ENCODE assay signal across 7 mouse cellular contexts in the genomic region with DNA sequence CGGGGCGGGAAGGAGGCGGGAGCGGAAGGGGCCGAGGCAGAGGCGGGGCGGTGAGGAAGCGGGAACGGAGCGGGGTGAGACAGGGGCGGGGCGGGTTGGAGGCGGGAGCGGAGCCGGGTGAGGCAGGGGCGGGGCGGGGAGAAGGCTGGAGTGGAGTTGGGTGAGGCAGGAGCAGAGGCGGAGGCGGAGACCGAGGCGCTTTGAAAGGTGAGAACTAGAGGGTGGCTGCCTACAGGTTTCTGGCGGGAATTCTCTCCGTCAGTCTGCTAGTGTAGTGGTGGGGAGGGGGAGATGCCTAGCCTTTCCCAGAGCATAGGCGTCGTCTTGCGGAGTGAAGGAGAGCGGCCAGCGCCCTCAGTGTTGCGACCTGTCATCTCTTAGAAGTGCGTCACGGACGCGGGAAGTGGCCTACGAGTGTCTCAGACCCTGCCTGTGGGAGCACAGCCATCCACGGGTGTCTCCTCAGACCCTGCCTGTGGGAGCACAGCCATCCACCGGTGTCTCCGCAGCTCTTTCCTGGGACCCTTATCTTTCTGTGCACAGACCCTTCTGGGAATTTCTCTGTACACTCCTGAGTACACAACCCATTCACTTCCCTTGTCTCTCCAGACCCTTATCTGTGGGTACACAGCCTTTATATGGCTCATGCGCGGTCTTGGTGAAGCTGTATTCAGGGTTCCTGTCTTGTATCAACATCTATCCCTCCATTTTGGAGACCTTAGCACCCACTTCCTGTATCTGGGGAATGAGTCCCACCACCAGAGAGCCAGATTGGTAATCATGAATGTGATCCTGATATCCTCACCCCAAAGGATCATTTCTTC. TPM values are rescaled to one million over a fixed set of nuclear protein-coding genes. Genes with fewer than 3 reads are reported as not detected.
DNase-seq lines count a peak whose midpoint lies in the region; ATAC-seq and TF ChIP-seq lines count a peak whose summit lies in the region.

A gene (plus strand): TSS at position 141 of the 824 bp plus-strand sequence.

- peak within 1 kb of the TSS; percentile 66 for H3K4me3 ChIP-seq in intestine, postnatal 0 days (ENCODE audit: low read depth, low read length)
- peak within 1 kb of the TSS; percentile 60 for H3K4me3 ChIP-seq in midbrain, embryonic 12.5 days
- peak within 1 kb of the TSS; percentile 98 for H3K4me3 ChIP-seq in small intestine, adult 2 months (ENCODE audit: low read depth, low read length)

- intact Hi-C loops in left cerebral cortex, postnatal 4 days (cut with DNase I): no loop called here

- TF ChIP-seq CTCF in intestine, postnatal 0 days (IDR thresholded peaks at IDR 0.05; ENCODE audit: low read depth): 0 out of 2 replicates have a peak, but pooled peaks have one; percentile 8
- TF ChIP-seq CTCF in small intestine, adult 2 months (IDR thresholded peaks at IDR 0.05; ENCODE audit: extremely low read depth, insufficient read length, insufficient replicate concordance, low read depth, low read length): no peak

- H3K4me1 ChIP-seq in intestine, postnatal 0 days (replicated peaks; ENCODE audit: control insufficient read depth, insufficient read depth, low read length): peaks cover 4% of the 10 kb centered on the region; the same call in 1 of the 2 replicates
- peaks cover 22% of the 10 kb centered on the region for H3K4me1 ChIP-seq in midbrain, embryonic 12.5 days
- peaks cover 9% of the 10 kb centered on the region; the same call in 1 of the 2 replicates for H3K4me1 ChIP-seq in small intestine, adult 2 months (ENCODE audit: control insufficient read depth, insufficient read depth, insufficient read length, low read length)

- peak within 1 kb of the TSS; percentile 60 for H3K9ac ChIP-seq in intestine, postnatal 0 days (ENCODE audit: low read depth, low read length)
- peak within 1 kb of the TSS; percentile 63 for H3K9ac ChIP-seq in midbrain, embryonic 12.5 days (replicated peaks)

- peak; percentile 51; the same call in 1 of the 2 replicates for TF ChIP-seq POLR2A in small intestine, adult 2 months (IDR thresholded peaks at IDR 0.05; ENCODE audit: low read depth, low read length)

- no peaks in the 10 kb centered on the region for H3K36me3 ChIP-seq in intestine, postnatal 0 days (ENCODE audit: control insufficient read depth, insufficient read depth)
- no peaks in the 10 kb centered on the region for H3K36me3 ChIP-seq in midbrain, embryonic 12.5 days
- H3K36me3 ChIP-seq in small intestine, adult 2 months (ENCODE audit: control insufficient read depth, insufficient read depth, low read length): no peaks in the 10 kb centered on the region

- H3K27ac ChIP-seq in intestine, postnatal 0 days (ENCODE audit: low read depth, low read length): peak within 1 kb of the TSS; percentile 80
- peak within 1 kb of the TSS; percentile 54 for H3K27ac ChIP-seq in midbrain, embryonic 12.5 days (replicated peaks)
- peak within 1 kb of the TSS; percentile 85 for H3K27ac ChIP-seq in small intestine, adult 2 months (ENCODE audit: insufficient read depth, low read depth, low read length)

- peak; percentile 100 for ATAC-seq in intestine, postnatal 0 days
- ATAC-seq in midbrain, embryonic 12.5 days (ENCODE audit: low FRiP score, low read depth): peak; percentile 98

- DNase-seq in adrenal gland, adult 2 months: peak; percentile 94
- peak; percentile 86 for DNase-seq in embryo, embryonic 11.5 days (ENCODE audit: low read depth, low spot score)
- DNase-seq in gastrocnemius, postnatal 4 days (ENCODE audit: low spot score in 2 of 2): peak; percentile 88 to 94
- DNase-seq in left cerebral cortex, postnatal 4 days: peak; percentile 96

- 3% methylated on average over 25 of the region's 39 CpGs for WGBS in intestine, postnatal 0 days
- WGBS in midbrain, embryonic 12.5 days: 3% methylated on average over 35 of the region's 39 CpGs
- under 1% methylated on average over 30 of the region's 39 CpGs for WGBS in small intestine, adult 2 months

- H3K4me2 ChIP-seq in intestine, postnatal 0 days (replicated peaks; ENCODE audit: low read depth): peak within 1 kb of the TSS; percentile 89
- peak within 1 kb of the TSS; percentile 66 for H3K4me2 ChIP-seq in midbrain, embryonic 12.5 days (replicated peaks)

- no peaks in the 10 kb centered on the region for H3K27me3 ChIP-seq in intestine, postnatal 0 days (replicated peaks; ENCODE audit: control insufficient read depth, insufficient read depth, low read length)
- H3K27me3 ChIP-seq in midbrain, embryonic 12.5 days: no peaks in the 10 kb centered on the region
- H3K27me3 ChIP-seq in small intestine, adult 2 months (ENCODE audit: control insufficient read depth, insufficient read depth, low read length): no peaks in the 10 kb centered on the region

- no peaks in the 10 kb centered on the region for H3K9me3 ChIP-seq in intestine, postnatal 0 days (ENCODE audit: control insufficient read depth)
- H3K9me3 ChIP-seq in midbrain, embryonic 12.5 days: no peaks in the 10 kb centered on the region

RNA-seq across cellular contexts. Expression of the gene that starts here (rescaled TPM):
- total RNA-seq in adrenal gland, adult 2 months (2021): 10 to 100 TPM; 12.8 to 15.0 TPM
- polyA plus RNA-seq in adrenal gland, adult 2 months (2012; rRNA removed): 2.0 and 2.1 TPM in 2 replicates
- total RNA-seq in gastrocnemius, postnatal 4 days (2021): 10 to 100 TPM; 10.8 to 12.8 TPM
- polyA plus RNA-seq in intestine, postnatal 0 days (2015; fragmentation: Nextera tagmentation; extraction: Ambion mirVana): 5.2 and 5.8 TPM in 2 replicates
- 10 to 100 TPM; 23.6 to 27.0 TPM for total RNA-seq in left cerebral cortex, postnatal 4 days (2021)
- polyA plus RNA-seq in midbrain, embryonic 12.5 days (2016; fragmentation: Nextera tagmentation; extraction: Ambion mirVana): 15.8 and 16.9 TPM in 2 replicates
- polyA plus RNA-seq in small intestine, adult 2 months (2012; rRNA removed): 1.7 and 4.1 TPM in 2 replicates

Comparison
In these comparisons a context has a peak if more than half of its experiments do, and no peak if none do; other contexts are left out.
1. Peak in every context shown above with its lines: DNase-seq, ATAC-seq, H3K4me3 ChIP-seq and H3K27ac ChIP-seq.